Mouse (Mus musculus): ENCODE measurements around the gene Kif9.

- TF ChIP-seq CTCF (IDR thresholded peaks at IDR 0.05; ENCODE audit: borderline replicate concordance, extremely low read depth, insufficient read depth, insufficient read length): no peak
- no peak for TF ChIP-seq POLR2A (IDR thresholded peaks at IDR 0.05; ENCODE audit: borderline replicate concordance, extremely low read depth, insufficient read depth, insufficient read length, poor library complexity, severe bottlenecking)
Measured at GRCm38 (mm10) chr9:110530650-110531049, 53.9 kb downstream of the Kif9 start.
